8 mouse cellular contexts compared by ENCODE assay signal in the genomic region with DNA sequence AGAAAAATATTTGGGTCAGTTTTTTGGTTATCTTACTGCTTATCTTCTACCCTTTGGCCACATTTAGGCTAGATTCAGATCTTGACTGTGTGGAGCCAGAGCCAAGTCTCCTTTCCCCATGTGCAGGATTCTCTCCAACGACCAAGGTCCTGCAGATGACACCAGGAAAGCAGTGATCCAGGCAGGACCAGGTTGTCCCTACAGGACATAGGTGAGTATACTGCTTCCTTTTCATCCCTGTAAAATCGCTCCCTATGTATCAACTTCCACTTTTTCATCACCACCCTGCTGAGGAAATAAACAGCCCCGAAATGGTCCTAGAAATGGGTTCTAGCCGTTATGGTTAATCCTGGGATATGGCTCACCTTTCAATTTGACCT. TPM values are rescaled to one million over a fixed set of nuclear protein-coding genes. Genes with fewer than 3 reads are reported as not detected.
DNase-seq lines count a peak whose midpoint lies in the region; ATAC-seq and TF ChIP-seq lines count a peak whose summit lies in the region.

No protein-coding gene starts in this region.

- no peaks in the 10 kb centered on the region; the same call in 1 of the 2 replicates for H3K36me3 ChIP-seq in heart, adult 2 months (ENCODE audit: control insufficient read depth, insufficient read depth, low read length)
- H3K36me3 ChIP-seq in C2C12 (ENCODE audit: control insufficient read depth, insufficient read depth) = peaks cover 5% of the 10 kb centered on the region
- H3K36me3 ChIP-seq in forebrain, embryonic 13.5 days (ENCODE audit: poor library complexity, severe bottlenecking) = no peaks in the 10 kb centered on the region
- 0 out of 2 replicates have a peak, but pooled peaks cover 4% of the 10 kb centered on the region for H3K36me3 ChIP-seq in liver, embryonic 12.5 days

- WGBS in heart, adult 2 months = 31% methylated on average over 4 of the region's 4 CpGs
- WGBS in forebrain, embryonic 13.5 days = 16% methylated on average over 4 of the region's 4 CpGs
- 11% methylated on average over 4 of the region's 4 CpGs for WGBS in liver, embryonic 12.5 days (ENCODE audit: insufficient replicate concordance)

- H3K4me2 ChIP-seq in forebrain, embryonic 13.5 days = peak overlapping the region; percentile 9; the same call in 1 of the 2 replicates
- peak overlapping the region; percentile 97 for H3K4me2 ChIP-seq in liver, embryonic 12.5 days

- TF ChIP-seq CTCF in heart, adult 2 months (IDR thresholded peaks at IDR 0.05) = no peak
- TF ChIP-seq CTCF in C2C12 (IDR thresholded peaks at IDR 0.05; ENCODE audit: control insufficient read depth, insufficient read depth, insufficient read length) = no peak

- H3K9ac ChIP-seq in heart, adult 2 months (ENCODE audit: low read depth, low read length) = no peak overlapping the region
- H3K9ac ChIP-seq in forebrain, embryonic 13.5 days = 0 out of 2 replicates have a peak overlapping the region, but pooled peaks have one; percentile 94
- peak overlapping the region; percentile 96; the same call in 1 of the 2 replicates for H3K9ac ChIP-seq in liver, embryonic 12.5 days

- no peak for TF ChIP-seq EP300 in heart, adult 2 months (IDR thresholded peaks at IDR 0.05; ENCODE audit: insufficient read depth, low read depth, low read length)

- ATAC-seq in forebrain, embryonic 13.5 days = no peak
- ATAC-seq in liver, embryonic 12.5 days = no peak
- no peak for ATAC-seq in megakaryocyte-erythroid progenitor cell, adult 5-6 weeks (replicated peaks; ENCODE audit: low FRiP score, low TSS enrichment, poor library complexity, severe bottlenecking)

- H3K9me3 ChIP-seq in forebrain, embryonic 13.5 days (replicated peaks) = no peaks in the 10 kb centered on the region
- H3K9me3 ChIP-seq in liver, embryonic 12.5 days (replicated peaks) = no peaks in the 10 kb centered on the region

- peak overlapping the region; percentile 24 for H3ac ChIP-seq in C2C12 (ENCODE audit: control insufficient read depth, insufficient read length, low read depth)

- peaks cover 34% of the 10 kb centered on the region for H3K79me3 ChIP-seq in C2C12 (ENCODE audit: low read depth)

- H3K27me3 ChIP-seq in heart, adult 2 months (ENCODE audit: control insufficient read depth, insufficient read depth, low read length) = no peaks in the 10 kb centered on the region
- H3K27me3 ChIP-seq in C2C12 (ENCODE audit: control insufficient read depth, insufficient read depth, insufficient read length) = no peaks in the 10 kb centered on the region
- no peaks in the 10 kb centered on the region for H3K27me3 ChIP-seq in forebrain, embryonic 13.5 days
- no peaks in the 10 kb centered on the region for H3K27me3 ChIP-seq in liver, embryonic 12.5 days (replicated peaks)

- DNase-seq in heart, adult 2 months = no peak
- DNase-seq in heart, postnatal 25 days (ENCODE audit: low spot score) = no peak
- no peak for DNase-seq in urinary bladder, postnatal 36 days (ENCODE audit: low spot score in 2 of 2)
- DNase-seq in yolk sac, embryonic 10.5 days (ENCODE audit: low spot score) = no peak

- H3K79me2 ChIP-seq in heart, adult 2 months (replicated peaks; ENCODE audit: control insufficient read depth, insufficient read depth, low read length) = peaks cover 7% of the 10 kb centered on the region
- H3K79me2 ChIP-seq in C2C12 (ENCODE audit: control insufficient read depth, insufficient read depth) = peaks cover 50% of the 10 kb centered on the region

- no peak overlapping the region for H3K4me3 ChIP-seq in heart, adult 2 months
- H3K4me3 ChIP-seq in C2C12 (ENCODE audit: insufficient read depth, poor library complexity, severe bottlenecking) = peak overlapping the region; percentile 89
- H3K4me3 ChIP-seq in forebrain, embryonic 13.5 days = peak overlapping the region; percentile 100
- H3K4me3 ChIP-seq in liver, embryonic 12.5 days = peak overlapping the region; percentile 98

- TF ChIP-seq POLR2A in heart, adult 2 months (IDR thresholded peaks at IDR 0.05; ENCODE audit: insufficient read depth, low read depth, low read length) = 0 out of 2 replicates have a peak, but pooled peaks have one; percentile 8

- intact Hi-C loops in heart, adult 2 months (cut with DNase I) = loop anchor here (1.0 to 10.0 kb wide), 3 partner anchors 52 to 398 kb away; a partner anchor contains a TSS
- intact Hi-C loops in heart, postnatal 25 days (cut with DNase I) = loop anchor here (2.0 to 5.0 kb wide), 2 partner anchors 46 to 80 kb away; no protein-coding TSS in a partner anchor

- no peak overlapping the region; the same call in 1 of the 2 replicates for H3K27ac ChIP-seq in heart, adult 2 months
- H3K27ac ChIP-seq in forebrain, embryonic 13.5 days = no peak overlapping the region
- peak overlapping the region; percentile 95 for H3K27ac ChIP-seq in liver, embryonic 12.5 days

- peaks cover 4% of the 10 kb centered on the region for H3K4me1 ChIP-seq in heart, adult 2 months (ENCODE audit: control insufficient read depth, insufficient read depth, low read length)
- H3K4me1 ChIP-seq in forebrain, embryonic 13.5 days = peaks cover 54% of the 10 kb centered on the region
- peaks cover 60% of the 10 kb centered on the region for H3K4me1 ChIP-seq in liver, embryonic 12.5 days

TF ChIP-seq in C2C12, 6 proteins besides CTCF, POLR2A, EP300 and RAD21:
- no peak for TF ChIP-seq MYOD1 (IDR thresholded peaks at IDR 0.05; ENCODE audit: control insufficient read depth, insufficient read length, low read depth)
- no peak for TF ChIP-seq CEBPB (IDR thresholded peaks at IDR 0.05; ENCODE audit: low read depth)
- no peak for TF ChIP-seq FOSL1 (IDR thresholded peaks at IDR 0.05; ENCODE audit: insufficient read depth, low read length, poor library complexity, severe bottlenecking)

RNA-seq across cellular contexts. Expression of a gene that starts 4.9 kb away (rescaled TPM):
- total RNA-seq in heart, adult 2 months (2021) = 10 to 100 TPM; 18.4 to 22.4 TPM
- polyA plus RNA-seq in heart, adult 2 months (2012; rRNA removed) = 15.5 and 23.7 TPM in 2 replicates
- total RNA-seq in heart, postnatal 25 days (2021) = 10 to 100 TPM; 20.0 to 24.4 TPM
- 8.2 TPM for polyA plus RNA-seq in C2C12 (2012; fragmentation: generic; extraction: Trizol)
- 11.6 and 12.6 TPM in 2 replicates for polyA plus RNA-seq in forebrain, embryonic 13.5 days (2015; fragmentation: Nextera tagmentation; extraction: Ambion mirVana)
- 8.0 and 8.6 TPM in 2 replicates for polyA plus RNA-seq in liver, embryonic 12.5 days (2016; fragmentation: Nextera tagmentation; extraction: Ambion mirVana)
- 43.8 and 44.6 TPM in 2 replicates for total RNA-seq in megakaryocyte-erythroid progenitor cell, adult 5-6 weeks (2014; fragmentation: Nextera tagmentation)
- 12.4 and 14.3 TPM in 2 replicates for total RNA-seq in megakaryocyte-erythroid progenitor cell, adult 5-6 weeks (2017)

RNA-seq across cellular contexts. Expression of a gene that starts 13.2 kb away (rescaled TPM):
- 1,000 to 10,000 TPM; 7,689 to 9,158 TPM for total RNA-seq in heart, adult 2 months (2021)
- 8,017 and 9,446 TPM in 2 replicates for polyA plus RNA-seq in heart, adult 2 months (2012; rRNA removed)
- total RNA-seq in heart, postnatal 25 days (2021) = 1,000 to 10,000 TPM; 9,293 to 9,309 TPM
- 3,917 TPM for polyA plus RNA-seq in C2C12 (2012; fragmentation: generic; extraction: Trizol)
- polyA plus RNA-seq in forebrain, embryonic 13.5 days (2015; fragmentation: Nextera tagmentation; extraction: Ambion mirVana) = 2,170 and 2,214 TPM in 2 replicates
- polyA plus RNA-seq in liver, embryonic 12.5 days (2016; fragmentation: Nextera tagmentation; extraction: Ambion mirVana) = 2,130 and 2,180 TPM in 2 replicates
- 2,207 and 2,550 TPM in 2 replicates for total RNA-seq in megakaryocyte-erythroid progenitor cell, adult 5-6 weeks (2014; fragmentation: Nextera tagmentation)
- total RNA-seq in megakaryocyte-erythroid progenitor cell, adult 5-6 weeks (2017) = 3,084 and 3,964 TPM in 2 replicates

RNA-seq across cellular contexts. Expression of a gene that starts 37.5 kb away (rescaled TPM):
- total RNA-seq in heart, adult 2 months (2021) = 10 to 100 TPM; 96.0 to 97.3 TPM
- polyA plus RNA-seq in heart, adult 2 months (2012; rRNA removed) = 16.3 and 19.2 TPM in 2 replicates
- total RNA-seq in heart, postnatal 25 days (2021) = 10 to 100 TPM; 77.8 to 89.3 TPM
- 133 TPM for polyA plus RNA-seq in C2C12 (2012; fragmentation: generic; extraction: Trizol)
- 562 and 583 TPM in 2 replicates for polyA plus RNA-seq in forebrain, embryonic 13.5 days (2015; fragmentation: Nextera tagmentation; extraction: Ambion mirVana)
- polyA plus RNA-seq in liver, embryonic 12.5 days (2016; fragmentation: Nextera tagmentation; extraction: Ambion mirVana) = 406 and 407 TPM in 2 replicates
- total RNA-seq in megakaryocyte-erythroid progenitor cell, adult 5-6 weeks (2014; fragmentation: Nextera tagmentation) = 210 and 260 TPM in 2 replicates
- total RNA-seq in megakaryocyte-erythroid progenitor cell, adult 5-6 weeks (2017) = 377 and 378 TPM in 2 replicates
